Mouse (Mus musculus) olfactory bulb, adult 2 months (tissue): ENCODE data around the gene Mast4.

Experiments
- CTCF ChIP-seq: fragments of 200-500 bp; IDR thresholded peaks from 2 replicates; pipeline ENCODE4 v1.5.1; 2012; ENCODE audit warnings: low read depth, mild to moderate bottlenecking, low read length, moderate library complexity; ENCODE audit not compliant: insufficient read depth
- POLR2A ChIP-seq: fragments of 200-500 bp; IDR thresholded peaks from 2 replicates; pipeline ENCODE4 v1.6.1; 2012; ENCODE audit warnings: mild to moderate bottlenecking, low read depth, low read length, moderate library complexity; ENCODE audit not compliant: insufficient read depth

DNA sequence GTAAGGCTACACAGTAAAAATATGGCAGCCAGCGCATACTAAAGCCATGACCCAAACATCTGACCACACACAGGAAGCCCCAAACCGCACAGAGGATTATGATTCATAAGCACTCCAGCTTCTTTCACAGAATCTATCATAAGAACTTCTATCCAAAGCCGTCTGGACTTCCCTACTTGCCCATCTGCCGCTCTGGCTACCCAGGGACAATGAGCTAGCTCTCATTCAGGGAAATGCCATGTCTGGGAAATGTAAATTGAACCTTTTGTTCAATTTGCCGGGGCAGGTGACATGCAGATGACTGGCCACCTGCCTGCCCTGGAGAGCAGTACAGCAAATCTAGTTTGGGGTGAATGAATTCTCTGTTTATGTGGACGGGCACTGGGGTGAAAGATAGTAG is 438.4 kb downstream of the Mast4 start:
- TF ChIP-seq CTCF (no peak), POLR2A (no peak)
